Mouse (Mus musculus): ENCODE data around the gene Sox14. TPM values are rescaled to one million over a fixed set of nuclear protein-coding genes. Genes with fewer than 3 reads are reported as not detected.
A peak's percentile ranks its signal among the peaks of the same experiment; 100 is the strongest.

The Sox14 gene
- polyA plus RNA-seq (2014; fragmentation: Nextera tagmentation; extraction: Ambion mirVana), result 0.10 TPM in 1 of 2 replicates, not detected in the other

DNA sequence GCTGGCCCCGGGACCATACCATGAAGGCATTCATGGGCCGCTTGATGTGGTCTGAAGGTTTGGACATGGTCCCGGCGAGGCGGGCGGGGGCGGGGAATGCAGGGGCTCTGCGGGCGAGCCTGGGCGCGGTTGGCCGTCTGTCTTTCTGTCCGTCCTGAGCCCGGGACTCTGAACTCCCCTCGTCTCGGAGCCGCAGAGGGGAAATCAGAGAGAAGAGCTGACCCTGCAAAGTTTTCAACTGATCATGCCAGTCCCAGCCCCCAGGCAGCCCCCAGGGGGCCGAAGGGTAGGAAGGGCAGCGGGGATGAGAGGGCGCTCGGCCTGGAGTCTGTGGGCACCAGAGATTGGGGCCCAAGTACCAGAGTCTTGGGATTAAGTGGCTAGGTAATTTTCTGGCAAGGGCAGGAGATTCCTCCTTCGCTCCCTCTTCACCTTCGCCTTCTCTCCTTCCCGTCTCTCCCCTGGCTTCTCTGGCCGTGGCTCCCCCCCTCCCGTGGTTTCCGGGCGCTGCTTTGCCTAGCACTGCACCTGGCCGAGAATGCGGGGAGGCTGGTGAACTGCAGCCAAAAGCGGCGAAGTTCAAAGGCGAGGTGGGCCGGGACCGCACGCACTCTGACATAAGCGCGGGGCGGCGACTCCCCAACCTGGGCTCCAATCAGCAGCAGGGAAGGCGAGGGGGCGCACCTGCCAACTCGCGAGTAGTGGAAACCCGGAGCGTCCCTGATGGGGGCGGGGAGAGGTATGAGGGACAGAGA, at the start of gene Sox14:
Gene Sox14 (minus strand): TSS at position 553 of the 755 bp plus-strand sequence.
- H3K27ac ChIP-seq (replicated peaks; ENCODE audit: low read depth, low read length), result no peak within 1 kb of the TSS
- H3K4me2 ChIP-seq (ENCODE audit: low read depth, low read length), result peak within 1 kb of the TSS; percentile 55
- H3K36me3 ChIP-seq (ENCODE audit: control insufficient read depth, insufficient read depth, low read length), result no peaks in the 10 kb centered on the region
- peak; percentile 50 for DNase-seq (ENCODE audit: low spot score)
- H3K27me3 ChIP-seq (replicated peaks; ENCODE audit: control insufficient read depth, insufficient read depth, low read length), result peaks cover 99% of the 10 kb centered on the region
- H3K9ac ChIP-seq (ENCODE audit: low read depth, low read length), result no peak within 1 kb of the TSS
- peak; percentile 41; the same call in 1 of the 2 replicates for ATAC-seq (ENCODE audit: low read depth)
- H3K4me1 ChIP-seq (ENCODE audit: control insufficient read depth, insufficient read depth, low read length), result no peaks in the 10 kb centered on the region; the same call in 1 of the 2 replicates
- H3K4me3 ChIP-seq (ENCODE audit: low read depth, low read length), result peak within 1 kb of the TSS; percentile 25
- H3K9me3 ChIP-seq (ENCODE audit: control insufficient read depth, low read length), result no peaks in the 10 kb centered on the region
- 0% methylated on average over 33 of the region's 47 CpGs for WGBS

- Histone ChIP-seq H3K4me1 (ENCODE audit: control insufficient read depth, insufficient read depth, low read length) (no peaks in the 10 kb centered on the region; the same call in 1 of the 2 replicates), H3K27me3 (replicated peaks; ENCODE audit: control insufficient read depth, insufficient read depth, low read length) (peaks cover 68% of the 10 kb centered on the region), H3K9me3 (ENCODE audit: control insufficient read depth, low read length) (no peaks in the 10 kb centered on the region), H3K9ac (ENCODE audit: low read depth, low read length) (no peak overlapping the region), H3K36me3 (ENCODE audit: control insufficient read depth, insufficient read depth, low read length) (no peaks in the 10 kb centered on the region), H3K27ac (replicated peaks; ENCODE audit: low read depth, low read length) (no peak overlapping the region), H3K4me2 (ENCODE audit: low read depth, low read length) (no peak overlapping the region), H3K4me3 (ENCODE audit: low read depth, low read length) (no peak overlapping the region)
- 2% methylated on average over 14 of the region's 14 CpGs for WGBS
- DNase-seq (ENCODE audit: low spot score) (peak; percentile 56), ATAC-seq (ENCODE audit: low read depth) (no peak)
These were observed 3.3 kb upstream of the Sox14 start for GRCm38 (mm10) chr9:99879311-99879710.

DNA sequence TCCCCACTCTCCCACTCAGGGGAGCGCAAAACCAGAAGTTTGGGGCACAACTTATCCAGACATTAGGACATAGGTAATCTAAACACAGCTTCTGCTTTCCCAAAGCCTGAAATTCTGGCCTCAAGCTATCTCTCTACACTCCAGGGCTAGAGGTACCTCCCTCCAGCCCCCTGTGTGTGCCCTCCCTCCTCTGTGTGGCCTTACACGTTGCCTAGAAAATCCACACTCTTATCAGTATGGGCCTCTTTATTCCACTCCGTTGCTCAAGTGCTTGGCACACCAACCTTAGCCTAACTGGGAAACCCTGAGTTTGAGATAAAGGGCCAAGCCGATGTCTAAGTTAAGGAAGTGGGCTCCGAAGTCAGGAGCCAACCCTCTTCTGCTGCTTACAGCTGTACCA, 2.6 kb upstream of the Sox14 start:
- no peaks in the 10 kb centered on the region; the same call in 1 of the 2 replicates for H3K4me1 ChIP-seq (ENCODE audit: control insufficient read depth, insufficient read depth, low read length)
- 11% methylated on average over 5 of the region's 5 CpGs for WGBS
- DNase-seq (ENCODE audit: low spot score), result no peak

DNA sequence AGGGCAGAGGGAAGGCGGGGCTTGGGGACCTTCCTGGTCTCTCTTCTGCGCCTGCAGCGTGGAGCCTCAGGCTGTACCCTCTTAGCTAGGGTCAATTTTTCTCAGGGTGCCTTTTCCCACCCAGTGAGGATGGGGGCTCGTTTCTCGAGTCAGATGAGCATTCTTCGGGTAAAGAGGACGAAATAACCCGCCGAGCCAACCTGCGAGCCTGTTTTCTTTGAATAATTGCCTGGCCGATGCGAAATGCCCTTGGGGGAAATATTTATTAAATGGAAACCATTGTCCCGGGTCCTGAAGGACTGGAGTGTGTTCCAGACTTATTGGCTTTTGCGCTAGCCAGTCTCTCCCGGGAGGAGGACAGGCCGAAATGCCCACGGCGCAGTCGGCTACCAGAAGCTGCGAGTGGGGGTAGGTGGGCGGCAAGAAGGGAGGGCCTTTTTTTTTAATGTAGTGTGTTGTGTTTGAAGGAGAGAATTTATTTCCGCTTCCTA, 1.1 kb upstream of the Sox14 start:
- DNase-seq (ENCODE audit: low spot score), result no peak

More for the DNA sequence above, 2.6 kb upstream of the Sox14 start:
- Histone ChIP-seq H3K9ac (ENCODE audit: low read depth, low read length) (no peak overlapping the region), H3K4me3 (ENCODE audit: low read depth, low read length) (no peak overlapping the region), H3K27me3 (replicated peaks; ENCODE audit: control insufficient read depth, insufficient read depth, low read length) (peaks cover 75% of the 10 kb centered on the region), H3K4me2 (ENCODE audit: low read depth, low read length) (no peak overlapping the region), H3K27ac (replicated peaks; ENCODE audit: low read depth, low read length) (no peak overlapping the region), H3K36me3 (ENCODE audit: control insufficient read depth, insufficient read depth, low read length) (no peaks in the 10 kb centered on the region), H3K9me3 (ENCODE audit: control insufficient read depth, low read length) (no peaks in the 10 kb centered on the region)
- ATAC-seq (ENCODE audit: low read depth), result no peak

GRCm38 (mm10) chr9:99876373-99877055, 544 bp upstream of the Sox14 start:
- 2% methylated on average over 25 of the region's 25 CpGs for WGBS
- Histone ChIP-seq H3K4me3 (ENCODE audit: low read depth, low read length) (peak overlapping the region; percentile 25), H3K9me3 (ENCODE audit: control insufficient read depth, low read length) (no peaks in the 10 kb centered on the region), H3K27me3 (replicated peaks; ENCODE audit: control insufficient read depth, insufficient read depth, low read length) (peaks cover 94% of the 10 kb centered on the region), H3K4me2 (ENCODE audit: low read depth, low read length) (peak overlapping the region; percentile 55), H3K36me3 (ENCODE audit: control insufficient read depth, insufficient read depth, low read length) (no peaks in the 10 kb centered on the region), H3K9ac (ENCODE audit: low read depth, low read length) (no peak overlapping the region), H3K27ac (replicated peaks; ENCODE audit: low read depth, low read length) (no peak overlapping the region), H3K4me1 (ENCODE audit: control insufficient read depth, insufficient read depth, low read length) (no peaks in the 10 kb centered on the region; the same call in 1 of the 2 replicates)
- ATAC-seq (ENCODE audit: low read depth) (no peak), DNase-seq (ENCODE audit: low spot score) (no peak)

More for the DNA sequence above, 1.1 kb upstream of the Sox14 start:
- Histone ChIP-seq H3K9me3 (ENCODE audit: control insufficient read depth, low read length) (no peaks in the 10 kb centered on the region), H3K4me2 (ENCODE audit: low read depth, low read length) (no peak overlapping the region), H3K9ac (ENCODE audit: low read depth, low read length) (no peak overlapping the region), H3K27me3 (replicated peaks; ENCODE audit: control insufficient read depth, insufficient read depth, low read length) (peaks cover 88% of the 10 kb centered on the region), H3K4me3 (ENCODE audit: low read depth, low read length) (0 out of 2 replicates have a peak overlapping the region, but pooled peaks have one; percentile 25), H3K4me1 (ENCODE audit: control insufficient read depth, insufficient read depth, low read length) (no peaks in the 10 kb centered on the region; the same call in 1 of the 2 replicates), H3K36me3 (ENCODE audit: control insufficient read depth, insufficient read depth, low read length) (no peaks in the 10 kb centered on the region), H3K27ac (replicated peaks; ENCODE audit: low read depth, low read length) (no peak overlapping the region)
- under 1% methylated on average over 22 of the region's 22 CpGs for WGBS
- no peak for ATAC-seq (ENCODE audit: low read depth)

GRCm38 (mm10) chr9:99874735-99875617, 994 bp downstream of the Sox14 start:
- no peak for ATAC-seq (ENCODE audit: low read depth)
- peak overlapping the region; percentile 55 for H3K4me2 ChIP-seq (ENCODE audit: low read depth, low read length)
- WGBS, result 3% methylated on average over 35 of the region's 52 CpGs

DNA sequence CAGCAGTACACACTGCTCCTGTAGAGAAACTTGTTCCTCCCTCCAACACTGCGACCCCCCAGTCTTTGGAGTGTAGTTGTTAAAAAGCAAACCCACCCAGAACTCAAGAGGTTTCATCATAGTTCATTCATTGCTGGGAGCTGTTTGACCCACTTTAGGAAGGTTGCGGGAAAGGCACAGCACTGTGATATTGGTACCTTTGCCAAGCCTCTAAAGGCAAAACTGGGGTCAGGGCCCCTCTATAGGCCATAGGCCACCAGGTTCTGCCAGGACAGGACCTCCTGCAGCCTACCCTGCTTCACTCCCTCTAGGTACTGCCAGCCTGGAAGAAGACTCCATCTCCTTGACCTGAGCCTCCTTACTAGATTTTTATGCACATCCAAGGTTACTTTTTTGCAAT, 2.2 kb downstream of the Sox14 start:
- WGBS, result 12% methylated on average over 2 of the region's 2 CpGs
- Histone ChIP-seq H3K4me2 (ENCODE audit: low read depth, low read length) (no peak overlapping the region), H3K4me3 (ENCODE audit: low read depth, low read length) (no peak overlapping the region), H3K27me3 (replicated peaks; ENCODE audit: control insufficient read depth, insufficient read depth, low read length) (peaks cover 100% of the 10 kb centered on the region), H3K27ac (replicated peaks; ENCODE audit: low read depth, low read length) (no peak overlapping the region), H3K9me3 (ENCODE audit: control insufficient read depth, low read length) (no peaks in the 10 kb centered on the region), H3K9ac (ENCODE audit: low read depth, low read length) (no peak overlapping the region), H3K36me3 (ENCODE audit: control insufficient read depth, insufficient read depth, low read length) (no peaks in the 10 kb centered on the region), H3K4me1 (ENCODE audit: control insufficient read depth, insufficient read depth, low read length) (no peaks in the 10 kb centered on the region; the same call in 1 of the 2 replicates)
- ATAC-seq (ENCODE audit: low read depth) (no peak), DNase-seq (ENCODE audit: low spot score) (no peak)

More at GRCm38 (mm10) chr9:99874735-99875617, 994 bp downstream of the Sox14 start:
- Histone ChIP-seq H3K9me3 (ENCODE audit: control insufficient read depth, low read length) (no peaks in the 10 kb centered on the region), H3K27me3 (replicated peaks; ENCODE audit: control insufficient read depth, insufficient read depth, low read length) (peaks cover 100% of the 10 kb centered on the region), H3K36me3 (ENCODE audit: control insufficient read depth, insufficient read depth, low read length) (no peaks in the 10 kb centered on the region), H3K4me3 (ENCODE audit: low read depth, low read length) (peak overlapping the region; percentile 25), H3K4me1 (ENCODE audit: control insufficient read depth, insufficient read depth, low read length) (no peaks in the 10 kb centered on the region; the same call in 1 of the 2 replicates), H3K9ac (ENCODE audit: low read depth, low read length) (no peak overlapping the region), H3K27ac (replicated peaks; ENCODE audit: low read depth, low read length) (no peak overlapping the region)
- DNase-seq (ENCODE audit: low spot score), result no peak

DNA sequence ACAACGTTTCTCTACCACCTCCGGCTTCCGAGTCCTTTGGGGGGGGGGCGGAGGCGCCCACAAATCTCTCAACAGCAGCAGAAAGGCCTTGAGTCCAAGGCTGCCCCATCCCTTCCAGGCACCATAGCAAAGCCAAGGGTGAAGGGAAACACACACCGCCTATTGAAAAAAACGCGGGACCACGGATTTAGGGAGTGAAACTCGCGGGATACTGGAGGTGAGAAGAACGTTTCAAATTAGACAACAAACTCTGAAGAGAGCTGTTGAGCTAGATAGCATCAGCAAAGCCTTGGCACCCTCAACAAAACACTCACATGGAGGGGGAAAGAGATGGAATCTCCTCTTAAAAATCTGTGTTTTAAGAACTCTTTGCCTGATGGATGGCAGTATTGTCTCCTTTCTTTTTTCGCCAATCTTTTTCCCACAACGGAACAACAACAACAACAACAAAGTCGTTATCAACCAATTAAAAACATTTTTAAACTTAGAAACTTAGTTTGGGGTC, 2.8 kb downstream of the Sox14 start:
- no peak overlapping the region for H3K27ac ChIP-seq (replicated peaks; ENCODE audit: low read depth, low read length)
- no peak overlapping the region for H3K4me2 ChIP-seq (ENCODE audit: low read depth, low read length)
- H3K9me3 ChIP-seq (ENCODE audit: control insufficient read depth, low read length), result no peaks in the 10 kb centered on the region
- ATAC-seq (ENCODE audit: low read depth), result no peak
- no peaks in the 10 kb centered on the region; the same call in 1 of the 2 replicates for H3K4me1 ChIP-seq (ENCODE audit: control insufficient read depth, insufficient read depth, low read length)
- H3K36me3 ChIP-seq (ENCODE audit: control insufficient read depth, insufficient read depth, low read length), result no peaks in the 10 kb centered on the region
- peaks cover 100% of the 10 kb centered on the region for H3K27me3 ChIP-seq (replicated peaks; ENCODE audit: control insufficient read depth, insufficient read depth, low read length)
- no peak overlapping the region for H3K9ac ChIP-seq (ENCODE audit: low read depth, low read length)
- no peak overlapping the region for H3K4me3 ChIP-seq (ENCODE audit: low read depth, low read length)
- WGBS, result 1% methylated on average over 15 of the region's 15 CpGs
- no peak for DNase-seq (ENCODE audit: low spot score)

Data from embryonic facial prominence, embryonic 14.5 days (tissue).